Mouse (Mus musculus) hindlimb bud, embryonic 11.5 days (tissue): ENCODE measurements around the gene Cul5.
A peak's percentile ranks its signal among the peaks of the same experiment; 100 is the strongest.

Experiments used
- DNase-seq: peaks from one replicate; pipeline ENCODE4 v3.0.0-alpha.2; 2012; ENCODE audit warnings: low read depth, low spot score; ENCODE audit errors: extremely low spot score

Gene Cul5

DNA sequence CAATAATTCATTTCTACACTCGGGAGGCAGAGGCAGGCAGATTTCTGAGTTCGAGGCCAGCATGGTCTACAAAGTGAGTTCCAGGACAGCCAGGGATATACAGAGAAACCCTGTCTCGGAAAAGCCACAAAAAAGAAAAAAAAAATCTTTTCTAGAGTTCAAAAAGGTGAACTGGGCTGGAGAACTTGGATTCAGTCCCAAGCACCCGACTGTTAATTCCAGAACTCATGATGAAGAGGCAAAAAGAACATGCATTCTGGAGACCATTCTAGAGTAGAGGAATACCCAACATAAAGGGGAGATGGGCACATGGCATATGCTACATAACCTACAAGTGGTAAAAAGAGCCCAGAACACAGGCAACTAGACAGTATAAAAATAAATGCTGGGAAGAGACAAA lies 62.0 kb downstream of the Cul5 start:
- DNase-seq: no peak

DNA sequence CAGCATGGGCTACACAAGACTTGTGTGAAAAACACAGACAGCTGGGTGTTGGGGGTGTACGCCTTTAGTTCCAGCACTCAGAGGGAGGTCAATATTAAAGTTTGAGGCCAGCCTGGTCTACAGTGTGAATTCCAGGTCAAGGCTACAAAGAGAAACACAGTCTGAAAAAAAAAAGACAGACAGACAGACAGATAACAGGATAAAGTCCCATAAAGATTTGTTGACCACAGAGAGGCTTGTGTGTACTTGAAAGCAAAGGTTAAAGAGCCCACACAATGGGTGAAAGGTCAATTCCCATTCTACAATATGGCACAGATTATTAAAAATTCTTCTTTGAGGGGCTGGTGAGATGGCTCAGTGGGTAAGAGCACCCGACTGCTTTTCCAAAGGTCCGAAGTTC lies 62.6 kb downstream of the Cul5 start:
- no peak for DNase-seq

DNA sequence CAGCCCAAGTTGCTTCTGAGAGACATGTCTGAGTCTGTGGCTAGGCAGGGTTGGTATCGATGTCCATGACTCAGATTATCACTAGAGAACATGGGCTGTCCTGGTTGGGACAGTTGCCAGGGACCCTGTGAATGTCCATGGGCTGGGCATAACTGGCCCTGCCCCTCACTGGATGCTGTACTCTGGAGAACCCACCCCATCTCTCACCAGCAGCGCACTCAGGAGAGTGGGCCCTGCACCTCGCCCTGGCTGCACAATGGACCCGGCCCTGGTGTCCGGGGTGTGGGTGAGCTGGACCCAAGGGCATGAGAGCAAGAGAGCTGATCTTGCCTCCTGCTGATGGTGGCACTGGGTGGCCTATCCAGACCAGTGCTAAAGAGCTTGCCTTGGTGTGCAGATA lies 64.9 kb downstream of the Cul5 start:
- no peak for DNase-seq

DNA sequence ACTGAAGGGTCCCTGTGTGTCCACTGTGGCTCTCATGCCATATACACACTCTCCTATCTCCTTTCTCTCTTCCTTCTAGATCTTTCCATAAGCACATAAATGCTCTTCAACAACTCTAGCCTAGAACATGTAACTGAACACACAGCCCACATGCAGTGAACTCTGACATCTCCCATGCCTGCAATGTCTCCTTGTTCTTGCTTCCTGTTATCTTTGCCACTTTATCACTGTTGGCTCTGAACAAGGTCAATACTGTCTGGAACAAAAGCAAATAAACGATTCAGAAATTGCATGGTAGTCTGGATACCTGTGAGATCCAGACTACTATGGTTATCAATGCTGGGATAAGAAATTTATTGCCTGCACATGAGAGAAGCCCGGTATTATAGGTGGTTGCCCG lies 66.0 kb downstream of the Cul5 start:
- no peak for DNase-seq

DNA sequence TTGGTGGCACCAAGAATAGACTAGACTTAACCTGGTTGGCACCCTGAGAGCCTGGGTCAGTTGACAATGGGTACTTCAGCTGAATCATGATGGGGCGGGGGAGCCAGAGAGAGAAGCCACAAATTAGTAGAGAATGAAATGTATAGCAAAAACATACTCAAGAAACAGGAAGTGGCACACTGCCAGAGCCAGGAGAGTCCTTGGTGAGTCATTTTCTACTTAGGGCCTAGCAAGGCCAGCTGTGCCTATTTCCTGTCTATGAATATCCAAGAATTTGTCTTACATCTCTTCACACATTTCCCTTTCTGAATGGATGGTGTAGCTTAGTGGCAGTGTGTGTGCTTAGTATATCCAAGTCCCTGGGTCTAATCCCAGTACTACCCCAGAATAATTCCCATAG lies 66.4 kb downstream of the Cul5 start:
- DNase-seq: no peak

DNA sequence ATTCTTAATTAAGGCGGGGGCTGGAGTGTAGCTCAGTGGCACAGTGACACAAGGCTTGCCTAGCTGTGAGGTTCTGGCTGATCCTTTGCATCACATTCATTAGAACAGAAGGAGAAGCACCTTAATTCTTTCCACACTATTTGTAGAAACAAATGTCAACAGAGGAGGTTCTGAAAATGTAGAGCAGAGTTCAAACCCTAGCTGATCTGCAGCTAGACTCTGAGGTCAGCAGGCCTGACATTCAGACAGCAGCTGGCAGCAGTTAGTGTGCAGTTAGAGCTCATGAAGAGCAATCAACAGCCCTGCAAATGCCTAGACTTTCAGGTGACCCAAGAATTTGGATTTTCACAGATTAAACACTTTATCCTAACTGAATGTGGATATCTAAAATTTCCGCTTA lies 68.3 kb downstream of the Cul5 start:
- DNase-seq: no peak

DNA sequence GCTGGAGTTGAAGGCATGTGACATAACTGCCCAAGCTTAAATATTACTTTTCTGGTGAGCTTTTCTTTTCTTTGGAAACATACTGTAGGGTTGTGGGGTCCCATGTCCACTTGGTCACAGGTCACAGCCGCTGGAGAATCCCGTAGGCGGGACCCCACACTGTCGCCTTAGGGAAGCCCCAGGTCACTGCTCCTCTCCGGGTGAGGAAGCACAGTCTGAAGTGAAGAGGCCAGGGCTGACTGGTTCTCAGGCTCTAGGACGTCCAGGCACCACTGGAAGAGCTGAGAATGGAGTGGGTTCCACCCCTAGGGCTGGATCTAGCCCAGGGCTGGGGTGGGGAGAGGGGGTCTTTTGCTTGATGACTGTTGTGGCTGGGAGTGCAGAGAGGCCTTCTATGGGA lies 71.2 kb downstream of the Cul5 start:
- DNase-seq: no peak

DNA sequence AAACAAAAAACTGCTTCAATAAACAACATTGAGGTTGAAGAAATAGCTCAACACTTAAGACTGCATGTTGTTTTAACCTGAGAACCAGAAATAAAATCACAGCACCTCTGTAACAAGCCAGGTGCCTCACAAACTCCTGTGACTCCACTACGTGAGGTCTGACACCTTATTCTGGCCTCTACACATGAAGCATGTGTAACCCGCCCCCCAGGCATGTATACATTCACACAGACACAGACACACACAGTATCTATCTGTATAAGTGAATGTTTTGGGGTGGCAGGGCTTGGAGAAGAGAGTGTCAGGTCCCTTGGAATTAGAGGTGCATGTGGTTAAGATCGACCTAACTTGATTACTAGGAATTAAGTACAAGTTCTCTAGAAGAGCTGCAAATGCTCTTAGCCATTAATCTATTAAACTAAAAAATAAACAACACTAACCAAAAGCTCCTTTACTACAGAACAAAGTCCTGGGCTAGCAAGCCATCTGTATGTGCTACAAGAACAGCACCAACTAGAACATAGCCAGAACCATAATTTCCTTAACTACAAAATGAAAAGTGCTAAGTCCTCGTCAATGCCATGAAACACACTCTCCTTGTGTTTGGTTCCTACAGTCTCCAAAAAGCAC lies 72.7 kb downstream of the Cul5 start:
- no peak for DNase-seq

DNA sequence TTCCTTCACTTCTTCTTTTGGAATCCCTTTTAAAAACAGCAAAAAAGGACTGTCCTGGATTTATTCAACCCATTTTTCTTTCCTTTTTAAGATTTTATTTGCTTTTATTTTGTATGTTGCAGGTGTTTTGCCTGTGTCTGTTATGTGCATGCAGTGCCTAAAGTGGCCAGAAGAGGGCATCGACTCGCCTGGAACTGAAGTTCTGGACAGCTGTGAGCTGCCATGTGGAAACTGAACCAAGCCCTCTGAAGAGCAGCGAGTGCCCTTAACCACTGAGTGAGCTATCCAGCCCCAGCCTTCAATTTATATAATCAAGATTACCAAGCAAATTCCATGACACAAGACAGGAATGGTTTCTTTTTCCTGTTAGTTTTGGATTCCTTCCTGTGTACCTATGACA lies 75.0 kb downstream of the Cul5 start:
- peak; percentile 49 for DNase-seq

DNA sequence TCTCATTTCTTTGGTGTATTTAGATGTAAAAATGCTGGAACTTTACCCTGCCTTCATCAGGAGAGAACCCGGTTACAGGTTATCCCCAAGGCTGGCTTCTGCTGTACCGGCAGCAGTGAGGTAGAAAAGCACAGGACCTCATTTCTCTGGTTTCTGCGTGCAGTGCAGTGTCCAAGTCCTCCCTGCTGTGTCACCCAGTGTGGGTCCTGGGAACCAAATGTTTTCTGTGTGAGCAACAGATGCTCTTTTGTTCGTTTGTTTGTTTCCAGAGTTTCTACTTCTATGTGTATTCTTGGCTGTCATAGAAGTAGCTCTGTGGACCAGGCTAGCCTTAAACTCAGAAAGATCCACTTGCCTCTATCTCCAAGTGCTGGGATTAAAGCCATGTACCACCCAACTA lies 87.9 kb downstream of the Cul5 start:
- no peak for DNase-seq

DNA sequence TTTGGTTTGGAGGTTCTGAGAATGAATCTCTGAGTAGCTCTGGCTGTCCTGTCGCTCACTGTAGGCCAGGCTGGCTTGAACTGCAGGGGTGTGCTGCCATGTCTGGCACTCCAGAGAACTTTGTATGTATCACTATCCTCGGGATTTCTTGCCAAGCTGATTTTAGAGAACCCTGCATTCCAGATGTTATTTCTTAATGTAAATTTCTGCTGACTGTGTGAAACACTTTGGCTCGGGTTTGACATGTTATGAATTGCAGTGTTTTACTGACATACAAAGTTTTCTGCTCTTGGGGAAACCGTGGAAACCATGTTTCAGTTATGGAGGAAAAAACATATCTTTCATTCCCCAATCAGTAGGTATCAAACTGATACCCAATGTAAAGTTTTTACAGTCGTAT lies 94.1 kb downstream of the Cul5 start:
- no peak for DNase-seq

DNA sequence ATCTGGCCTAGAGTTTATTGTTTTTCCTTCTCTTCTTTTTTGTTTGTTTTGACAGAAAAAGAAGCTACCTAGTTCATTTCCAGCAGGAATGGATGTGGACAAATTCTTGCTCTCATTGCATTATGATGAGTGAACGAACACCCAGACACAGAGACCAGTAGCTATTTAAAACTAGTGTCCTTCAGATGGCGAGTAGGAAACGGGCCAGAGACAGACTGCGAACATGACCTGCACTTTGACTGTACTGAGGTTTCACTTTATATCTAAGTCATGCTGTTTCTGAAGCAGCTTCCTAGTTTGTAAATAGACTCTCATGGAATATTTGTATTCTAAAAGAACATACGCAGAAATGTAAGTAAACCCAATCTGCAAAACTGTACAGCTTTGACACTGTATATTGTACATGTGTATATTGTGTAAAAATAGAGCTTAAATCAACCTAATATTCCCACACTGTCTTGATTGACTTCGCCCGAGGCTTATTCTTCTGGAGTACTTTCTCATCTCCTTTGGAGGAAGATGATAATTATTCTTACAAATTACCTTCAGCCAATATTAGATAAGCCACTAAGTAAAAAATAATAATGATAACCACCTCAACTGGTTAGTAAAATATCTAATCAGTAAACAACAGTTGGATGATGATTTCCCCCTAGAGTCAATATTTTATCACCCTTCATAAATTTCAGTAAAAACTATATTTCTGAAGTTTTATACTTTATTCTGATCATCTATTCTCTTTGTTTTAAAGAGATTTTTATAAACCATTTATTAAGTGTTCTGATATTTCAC lies 97.1 kb downstream of the Cul5 start:
- no peak for DNase-seq

DNA sequence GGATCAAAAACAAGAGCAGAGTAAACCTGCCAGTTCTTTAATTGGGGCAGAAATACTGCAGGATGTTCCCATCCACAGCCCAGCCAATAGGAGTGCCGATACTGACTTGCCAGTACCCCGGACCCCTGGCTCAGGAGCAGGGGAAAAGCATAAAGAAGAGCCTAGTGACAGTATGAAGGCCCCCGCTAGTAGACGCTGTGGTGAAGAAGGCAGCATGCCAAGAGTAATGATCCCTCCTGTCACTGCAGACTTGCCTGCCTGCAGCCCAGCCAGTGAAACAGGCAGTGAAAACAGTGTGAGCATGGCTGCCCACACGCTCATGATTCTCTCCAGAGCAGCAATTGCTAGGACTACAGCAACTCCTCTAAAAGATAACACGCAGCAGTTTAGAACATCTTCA lies 99.2 kb downstream of the Cul5 start:
- DNase-seq: no peak
